In genomic region chr7:111370421-111370887, GRCm38 (mm10) we compare ENCODE assay signal across 10 mouse cellular contexts.
A peak's percentile ranks its signal among the peaks of the same experiment; 100 is the strongest.
DNase-seq lines count a peak whose midpoint lies in the region; ATAC-seq and TF ChIP-seq lines count a peak whose summit lies in the region.
"Had no signal": no experiment of that assay in that cellular context is flagged by ENCODE, and none has a peak within 500 bp of the region (broad histone marks: within the 10 kb centered on the region; RNA-seq: fewer than 3 reads in every experiment).

No protein-coding gene starts in this region.

- peaks cover 9% of the 10 kb centered on the region for H3K4me1 ChIP-seq in forebrain, embryonic 14.5 days (ENCODE audit: control insufficient read depth, insufficient read depth, low read length)
- H3K4me1 ChIP-seq in forebrain, embryonic 12.5 days = peaks cover 7% of the 10 kb centered on the region; the same call in 1 of the 2 replicates
- H3K4me1 ChIP-seq: liver, embryonic 13.5 days had no signal

- H3K27ac ChIP-seq in forebrain, embryonic 14.5 days (ENCODE audit: low read depth, low read length) = no peak overlapping the region
- H3K27ac ChIP-seq in forebrain, embryonic 12.5 days = no peak overlapping the region
- no peak overlapping the region for H3K27ac ChIP-seq in left cerebral cortex, adult 2 months
- H3K27ac ChIP-seq: liver, embryonic 13.5 days; neural tube, embryonic 12.5 days had no signal

- H3K4me2 ChIP-seq in forebrain, embryonic 14.5 days (ENCODE audit: low read length) = no peak overlapping the region
- H3K4me2 ChIP-seq in forebrain, embryonic 12.5 days = no peak overlapping the region
- H3K4me2 ChIP-seq: liver, embryonic 13.5 days; neural tube, embryonic 12.5 days had no signal

- H3K4me3 ChIP-seq in forebrain, embryonic 14.5 days (ENCODE audit: low read depth, low read length) = no peak overlapping the region
- H3K4me3 ChIP-seq in forebrain, embryonic 12.5 days (replicated peaks) = no peak overlapping the region
- no peak overlapping the region for H3K4me3 ChIP-seq in left cerebral cortex, adult 2 months
- H3K4me3 ChIP-seq: liver, embryonic 13.5 days; neural tube, embryonic 12.5 days had no signal

- no peaks in the 10 kb centered on the region for H3K27me3 ChIP-seq in forebrain, embryonic 14.5 days (replicated peaks; ENCODE audit: control insufficient read depth, insufficient read depth, low read length)
- H3K27me3 ChIP-seq in forebrain, embryonic 12.5 days = no peaks in the 10 kb centered on the region
- H3K27me3 ChIP-seq: liver, embryonic 13.5 days; neural tube, embryonic 12.5 days had no signal

- H3K36me3 ChIP-seq in forebrain, embryonic 14.5 days (ENCODE audit: control insufficient read depth, insufficient read depth, low read length) = no peaks in the 10 kb centered on the region
- no peaks in the 10 kb centered on the region for H3K36me3 ChIP-seq in forebrain, embryonic 12.5 days (replicated peaks)
- H3K36me3 ChIP-seq: liver, embryonic 13.5 days; neural tube, embryonic 12.5 days had no signal

- peak; percentile 52; the same call in 1 of the 2 replicates for ATAC-seq in forebrain, embryonic 14.5 days
- no peak for ATAC-seq in forebrain, embryonic 12.5 days (ENCODE audit: low FRiP score)

- DNase-seq in forebrain, embryonic 14.5 days (ENCODE audit: low spot score) = peak; percentile 79
- DNase-seq in ovary, postnatal 36 days (ENCODE audit: low spot score) = peak; percentile 18
- no peak for DNase-seq in ovary, postnatal 10 days (ENCODE audit: low spot score)
- DNase-seq in heart, adult 8-10 months (ENCODE audit: low spot score) = peak; percentile 19
- DNase-seq in retina, postnatal 1 day = peak; percentile 16
- DNase-seq in left cerebral cortex, adult 2 months (ENCODE audit: extremely low spot score in 1 of 2, low spot score in 2 of 2) = no peak
- DNase-seq in layer of hippocampus, adult 9-11 months = no peak
- DNase-seq: liver, embryonic 13.5 days had no signal

- TF ChIP-seq CTCF in left cerebral cortex, adult 2 months (IDR thresholded peaks at IDR 0.05) = no peak

- H3K9ac ChIP-seq in forebrain, embryonic 14.5 days (ENCODE audit: low read length) = no peak overlapping the region
- no peak overlapping the region for H3K9ac ChIP-seq in forebrain, embryonic 12.5 days
- H3K9ac ChIP-seq: liver, embryonic 13.5 days; neural tube, embryonic 12.5 days had no signal

- H3K9me3 ChIP-seq in forebrain, embryonic 14.5 days (replicated peaks; ENCODE audit: control insufficient read depth, low read length) = no peaks in the 10 kb centered on the region
- H3K9me3 ChIP-seq in forebrain, embryonic 12.5 days = no peaks in the 10 kb centered on the region
- H3K9me3 ChIP-seq: liver, embryonic 13.5 days; neural tube, embryonic 12.5 days had no signal

- intact Hi-C loops in left cerebral cortex, adult 2 months (cut with DNase I) = no loop called here

- 16% methylated on average over 2 of the region's 2 CpGs for WGBS in forebrain, embryonic 14.5 days
- WGBS in forebrain, embryonic 12.5 days = 56% methylated on average over 2 of the region's 2 CpGs

Comparison
In these comparisons a context has a peak if more than half of its experiments do, and no peak if none do; other contexts are left out.
1. DNase-seq: peak in forebrain, embryonic 14.5 days (single experiment), ovary, postnatal 36 days (single experiment), heart, adult 8-10 months (single experiment) and retina, postnatal 1 day (single experiment); none in ovary, postnatal 10 days (single experiment), left cerebral cortex, adult 2 months (0 of 2) and layer of hippocampus, adult 9-11 months (single experiment).